Mouse (Mus musculus): ENCODE results near the gene Ndel1.

DNA sequence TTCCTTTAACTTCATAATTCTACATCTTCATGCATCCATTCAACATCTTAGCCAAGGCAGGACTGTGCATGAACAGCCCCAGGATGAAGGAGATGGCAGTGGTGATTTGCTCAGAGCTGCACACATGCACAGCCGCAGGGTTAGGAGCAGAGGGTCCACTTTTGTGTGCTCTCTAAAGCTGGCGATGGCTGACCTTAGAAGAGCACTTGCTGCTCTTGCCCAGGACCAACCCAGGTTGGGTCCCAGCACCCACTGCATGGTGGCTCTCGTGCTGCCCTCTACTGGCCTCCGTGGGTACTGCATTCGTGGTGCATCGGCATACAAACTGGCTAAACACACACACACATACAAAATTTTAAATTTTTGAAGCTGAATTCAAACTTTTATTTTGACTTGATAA is 63.9 kb downstream of the Ndel1 start:
- peak; percentile 87 for TF ChIP-seq CTCF (IDR thresholded peaks at IDR 0.05; ENCODE audit: control insufficient read depth, insufficient read depth, insufficient read length)
- TF ChIP-seq MAX (IDR thresholded peaks at IDR 0.05), result no peak
- TF ChIP-seq USF1 (IDR thresholded peaks at IDR 0.05; ENCODE audit: low read depth), result no peak

Data from C2C12 (cell line).